Mouse (Mus musculus) granulocyte monocyte progenitor cell, adult 5-6 weeks (primary cell): ENCODE measurements around the gene Relch. TPM values are rescaled to one million over a fixed set of nuclear protein-coding genes. Genes with fewer than 3 reads are reported as not detected.

Experiments used
- ATAC-seq: replicated peaks from 2 replicates; pipeline ENCODE4 v1.8.0; 2016; ENCODE audit warnings: mild to moderate bottlenecking, moderate TSS enrichment, inconsistent platforms; ENCODE audit not compliant: poor library complexity, severe bottlenecking
- total RNA-seq, 2 experiments: library from RNA; stranded (forward) in 1 of 2; stranded (reverse) in 1 of 2; fragments of 200-712, 200-1000 nt in 1 of 2; fragments of >200 nt in 1 of 2; fragmentation: Nextera tagmentation in 1 of 2; gene quantifications; 2 replicates each; pipeline ENCODE4 v1.2.3; 2014 to 2017

The Relch gene
- total RNA-seq, 2 experiments from 2014 or later = 29.4 to 43.4 TPM

DNA sequence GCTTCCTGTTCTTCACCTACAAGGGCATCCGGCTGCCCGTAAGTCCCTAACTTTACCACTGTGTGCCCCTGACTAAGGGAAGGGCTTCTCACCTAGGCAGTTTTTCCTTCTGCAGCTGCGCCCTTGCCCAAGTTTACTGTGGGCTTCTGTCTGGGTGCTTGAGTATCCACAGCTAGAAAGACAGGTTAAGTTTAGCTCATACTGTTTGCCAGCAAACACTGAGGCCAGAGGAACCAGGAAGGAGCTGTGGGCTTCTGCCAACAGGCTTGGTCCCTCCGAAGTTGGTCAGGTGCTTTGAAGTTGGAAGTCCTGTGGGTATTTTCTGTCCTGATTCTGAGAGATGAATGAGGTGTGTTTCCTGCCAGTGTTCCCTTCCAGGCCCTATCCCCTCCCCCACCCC lies 121.5 kb downstream of the Relch start:
- ATAC-seq = no peak

DNA sequence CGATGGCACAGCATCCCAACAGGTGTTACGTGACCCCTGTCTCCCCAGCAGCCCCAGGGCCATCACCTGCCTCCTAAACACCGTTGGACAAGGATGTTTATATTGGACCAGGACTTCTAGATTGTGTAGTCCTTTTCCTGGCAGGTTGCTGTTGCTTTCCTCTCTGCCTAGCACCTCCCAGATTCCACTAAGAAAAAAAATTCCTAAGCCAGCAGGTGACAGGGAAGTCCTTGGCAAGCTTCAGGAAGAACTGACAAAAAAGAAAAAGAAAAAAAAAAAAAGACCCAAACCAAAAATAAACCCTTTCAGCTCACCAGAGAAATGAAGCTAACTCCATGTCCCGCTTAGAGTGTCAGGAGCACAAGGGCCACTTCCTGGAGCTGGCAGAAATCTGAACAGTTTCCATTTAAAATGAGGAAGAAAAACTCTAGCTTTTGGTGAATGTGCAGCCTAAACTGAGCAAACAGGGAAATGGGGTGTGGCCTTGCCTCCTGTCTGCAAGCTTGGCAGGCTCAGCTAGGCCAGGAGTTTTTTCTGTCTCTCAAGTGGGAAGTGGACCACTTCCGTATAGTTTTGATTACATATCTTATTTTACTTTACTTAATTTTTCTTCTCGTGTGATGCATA lies 123.2 kb downstream of the Relch start:
- ATAC-seq = peak; percentile 88

GRCm38 (mm10) chr1:105790103-105790502 lies 126.4 kb downstream of the Relch start:
- peak; percentile 48 for ATAC-seq

DNA sequence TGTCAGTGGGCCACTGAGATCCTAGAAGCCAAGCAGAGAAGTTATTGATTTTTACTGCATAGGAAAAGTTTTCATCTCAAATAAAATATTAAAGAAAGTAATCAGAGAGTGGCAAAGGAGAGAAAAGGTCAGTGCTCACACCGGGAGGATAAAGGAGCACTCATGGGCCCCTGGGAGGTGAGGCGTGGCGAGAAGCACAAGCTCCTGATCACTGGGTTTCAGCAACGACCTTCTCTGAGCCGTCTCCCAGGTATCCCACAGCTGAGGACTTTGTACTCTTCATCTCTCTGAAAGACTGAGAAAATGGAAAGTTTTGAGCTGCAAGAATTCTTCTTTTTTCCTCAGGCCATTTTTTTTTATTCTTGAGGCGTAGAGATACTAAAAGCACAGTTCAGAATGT lies 131.0 kb downstream of the Relch start:
- ATAC-seq = no peak

DNA sequence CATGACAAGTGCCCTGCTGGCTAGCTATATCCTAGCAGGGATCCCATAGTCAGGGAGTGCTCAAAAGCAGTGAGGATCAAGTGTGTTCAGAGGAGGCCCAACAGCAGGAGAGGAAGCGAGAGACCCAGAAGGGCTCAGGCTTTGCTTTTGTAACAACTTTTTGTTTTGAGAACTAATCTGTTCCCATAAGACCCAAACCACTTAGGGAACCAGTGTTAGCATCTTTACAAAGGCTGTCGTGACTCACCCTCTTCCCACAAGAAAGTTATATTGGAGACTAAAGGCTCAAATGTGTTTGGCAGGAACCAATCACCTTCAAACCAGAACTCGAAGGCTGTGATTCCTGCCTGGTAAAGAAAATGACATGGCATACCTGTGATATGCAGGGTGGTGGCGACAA lies 132.0 kb downstream of the Relch start:
- no peak for ATAC-seq

DNA sequence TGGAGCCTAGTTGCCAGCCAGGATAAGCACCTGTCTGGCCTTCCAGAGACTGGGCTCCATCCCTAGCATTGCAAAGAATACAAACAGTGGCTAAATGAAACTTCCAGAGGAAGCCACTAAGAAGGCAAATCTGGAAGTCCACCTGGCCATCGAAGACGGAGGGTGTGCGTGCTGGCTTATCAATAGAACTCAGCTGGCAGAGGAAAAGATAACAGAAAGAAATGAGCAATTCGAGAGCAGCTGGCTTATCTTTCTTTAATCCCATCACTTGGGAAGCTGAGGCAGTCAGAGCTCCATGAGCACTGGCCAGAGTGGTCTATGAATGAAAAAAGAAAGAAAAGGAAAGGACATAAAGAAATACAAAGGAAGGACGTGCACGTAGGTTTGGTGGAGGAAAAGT lies 136.9 kb downstream of the Relch start:
- ATAC-seq = no peak

- ATAC-seq = peak; percentile 75
Measured at GRCm38 (mm10) chr1:105801252-105801651, 137.6 kb downstream of the Relch start.

DNA sequence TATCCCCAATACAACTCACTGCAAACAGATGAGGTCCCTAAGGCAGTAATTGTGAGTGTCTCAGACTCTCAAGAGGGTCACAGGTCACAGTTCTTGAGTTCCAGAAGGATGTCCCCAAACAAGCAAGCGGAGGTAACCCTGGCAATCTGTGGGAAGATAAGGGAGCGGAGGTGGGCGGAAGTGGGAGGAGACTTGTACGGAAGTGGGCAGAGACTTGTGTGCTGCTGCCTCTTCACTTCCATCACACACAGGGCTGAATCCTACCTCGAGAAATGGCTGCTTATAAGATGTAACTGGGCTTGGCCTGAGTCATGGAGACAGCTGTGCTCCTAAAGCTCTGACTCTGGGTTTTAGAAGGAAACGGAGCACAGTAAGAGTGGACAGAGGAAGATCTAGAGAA lies 139.3 kb downstream of the Relch start:
- ATAC-seq = peak; percentile 63

DNA sequence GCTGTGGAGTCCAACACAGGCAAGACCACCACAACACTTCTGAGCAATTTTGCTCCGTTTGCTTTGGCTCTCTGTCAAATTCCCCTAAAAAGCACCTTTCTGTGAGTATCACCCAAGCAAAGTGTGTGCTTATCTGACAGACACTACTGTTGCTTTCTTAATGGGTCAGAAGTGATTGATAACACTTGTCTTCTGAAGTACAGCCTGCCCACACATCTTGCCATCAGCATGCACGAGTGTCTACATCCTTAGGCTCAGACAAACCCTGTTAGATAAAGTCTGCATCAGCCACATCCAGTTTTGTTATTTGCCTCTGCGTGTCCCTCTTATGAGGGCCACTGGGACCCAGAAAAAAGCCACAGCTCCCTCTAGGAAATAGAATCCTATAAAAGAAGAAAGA lies 140.6 kb downstream of the Relch start:
- ATAC-seq = no peak

Other genes starting within 250 kb of the Relch start
- gene Pign, start 184 bp upstream of the Relch start, total RNA-seq (2014; fragmentation: Nextera tagmentation) = 32.3 and 37.1 TPM in 2 replicates
- gene Pign, start 184 bp upstream of the Relch start, total RNA-seq (2017) = 44.3 and 53.0 TPM in 2 replicates
- gene Tnfrsf11a, start 116.9 kb downstream of the Relch start, total RNA-seq (2014; fragmentation: Nextera tagmentation) = 0.54 and 0.98 TPM in 2 replicates
- gene Tnfrsf11a, start 116.9 kb downstream of the Relch start, total RNA-seq (2017) = 0.13 and 1.5 TPM in 2 replicates